Mouse (Mus musculus): Measurements from ENCODE around the gene Clasp1. TPM values are rescaled to one million over a fixed set of nuclear protein-coding genes. Genes with fewer than 3 reads are reported as not detected.

Gene Clasp1
- polyA plus RNA-seq, 1 experiment from 2014 or later = 146 TPM

DNA sequence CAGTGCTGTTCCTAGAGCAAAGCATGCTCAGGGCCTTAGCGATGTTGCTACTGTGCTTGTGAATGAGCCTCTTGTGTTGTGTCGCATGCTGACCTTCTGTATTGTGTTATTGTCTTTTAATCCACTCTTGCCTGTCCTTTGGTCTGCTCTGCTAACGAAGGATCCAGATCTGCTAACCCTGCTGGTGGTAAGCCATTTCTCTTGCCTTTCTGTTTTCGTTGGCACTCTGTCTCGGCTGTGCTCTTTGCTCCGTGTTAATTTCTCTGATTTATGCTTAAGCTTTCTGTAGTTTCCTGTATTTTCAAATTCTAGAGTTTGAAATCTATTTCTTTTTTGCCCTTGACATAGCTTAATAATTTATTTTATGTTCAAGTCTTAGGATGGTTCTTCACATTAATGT, 134.3 kb downstream of the Clasp1 start:
- Histone ChIP-seq H3K9ac (replicated peaks) (no peak overlapping the region), H3K36me3 (peaks cover 74% of the 10 kb centered on the region), H3K4me1 (replicated peaks) (no peaks in the 10 kb centered on the region), H3K27me3 (no peaks in the 10 kb centered on the region), H3K4me2 (replicated peaks) (no peak overlapping the region), H3K27ac (no peak overlapping the region), H3K9me3 (no peaks in the 10 kb centered on the region), H3K4me3 (replicated peaks) (no peak overlapping the region)
- WGBS = 79% methylated on average over 6 of the region's 6 CpGs
- no peak for ATAC-seq

DNA sequence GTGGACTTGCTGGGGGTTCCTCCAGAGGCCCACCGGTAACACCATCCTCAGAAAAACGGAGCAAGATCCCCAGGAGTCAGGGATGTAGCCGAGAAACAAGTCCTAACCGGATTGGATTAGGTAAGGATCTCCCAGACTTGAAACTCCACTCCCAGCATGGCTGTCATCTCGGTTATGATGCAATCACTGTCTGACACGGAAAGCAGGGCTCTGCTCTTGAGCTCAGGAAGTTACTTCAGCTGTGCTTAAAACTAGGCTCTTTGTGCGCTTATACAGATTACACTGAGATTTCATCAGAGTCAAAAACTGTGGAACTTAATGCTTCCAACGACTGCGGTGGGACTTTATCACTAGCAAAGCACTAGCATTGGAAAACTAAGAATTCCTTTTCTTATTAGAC, 136.5 kb downstream of the Clasp1 start:
- Histone ChIP-seq H3K27me3 (no peaks in the 10 kb centered on the region), H3K4me1 (replicated peaks) (no peaks in the 10 kb centered on the region), H3K27ac (no peak overlapping the region), H3K4me3 (replicated peaks) (no peak overlapping the region), H3K9ac (replicated peaks) (no peak overlapping the region), H3K4me2 (replicated peaks) (no peak overlapping the region), H3K9me3 (no peaks in the 10 kb centered on the region), H3K36me3 (peaks cover 79% of the 10 kb centered on the region)
- ATAC-seq = no peak
- WGBS = 87% methylated on average over 9 of the region's 9 CpGs

DNA sequence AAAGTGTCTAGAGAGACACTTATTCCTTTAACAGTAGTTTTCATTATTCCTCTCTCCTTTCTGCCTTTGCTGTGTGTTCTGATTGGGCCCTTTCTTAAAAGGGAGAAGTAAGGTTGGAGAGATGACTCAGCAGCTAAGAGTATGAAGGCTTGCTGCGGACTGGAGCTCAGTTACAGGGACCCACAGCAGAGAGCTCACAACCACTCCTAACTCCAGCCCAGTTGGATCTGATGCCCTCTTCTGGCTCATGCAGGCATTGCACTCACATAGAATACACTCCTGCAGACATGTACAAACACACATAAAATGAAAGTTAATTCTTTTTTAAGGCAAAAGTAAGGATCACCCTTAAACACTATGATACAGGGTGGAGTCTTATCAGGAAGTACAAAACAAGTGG, 140.4 kb downstream of the Clasp1 start:
- no peak overlapping the region for H3K4me3 ChIP-seq (replicated peaks)
- H3K27ac ChIP-seq = no peak overlapping the region
- H3K4me2 ChIP-seq (replicated peaks) = no peak overlapping the region
- no peaks in the 10 kb centered on the region for H3K9me3 ChIP-seq
- H3K9ac ChIP-seq (replicated peaks) = no peak overlapping the region
- 96% methylated on average over 1 of the region's 1 CpGs for WGBS
- peaks cover 92% of the 10 kb centered on the region for H3K36me3 ChIP-seq
- ATAC-seq = no peak
- H3K27me3 ChIP-seq = no peaks in the 10 kb centered on the region
- no peaks in the 10 kb centered on the region for H3K4me1 ChIP-seq (replicated peaks)

DNA sequence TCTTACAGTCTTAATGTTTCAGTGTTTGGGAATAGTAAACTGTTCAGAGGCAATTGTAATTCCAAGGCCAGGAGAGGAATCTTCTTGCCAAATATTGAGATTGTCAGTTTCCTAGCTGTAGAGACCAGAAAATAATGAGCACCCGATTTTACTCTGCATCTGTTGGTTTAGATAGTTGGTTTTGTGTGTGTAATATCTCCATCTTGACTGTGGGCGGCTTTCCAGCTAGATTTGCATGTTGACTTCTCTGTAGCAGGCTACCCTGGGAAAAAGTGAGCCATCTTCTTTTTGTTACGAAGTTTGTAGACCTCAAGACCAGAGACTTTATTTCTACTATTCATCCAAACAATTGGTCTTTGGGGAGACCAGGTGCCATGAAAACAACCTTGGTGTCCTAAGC, 142.4 kb downstream of the Clasp1 start:
- H3K9me3 ChIP-seq = no peaks in the 10 kb centered on the region
- peaks cover 97% of the 10 kb centered on the region for H3K36me3 ChIP-seq
- WGBS = 97% methylated on average over 3 of the region's 3 CpGs
- no peak overlapping the region for H3K27ac ChIP-seq
- no peak overlapping the region for H3K4me3 ChIP-seq (replicated peaks)
- H3K27me3 ChIP-seq = no peaks in the 10 kb centered on the region
- ATAC-seq = no peak
- no peak overlapping the region for H3K9ac ChIP-seq (replicated peaks)
- no peaks in the 10 kb centered on the region for H3K4me1 ChIP-seq (replicated peaks)
- no peak overlapping the region for H3K4me2 ChIP-seq (replicated peaks)

DNA sequence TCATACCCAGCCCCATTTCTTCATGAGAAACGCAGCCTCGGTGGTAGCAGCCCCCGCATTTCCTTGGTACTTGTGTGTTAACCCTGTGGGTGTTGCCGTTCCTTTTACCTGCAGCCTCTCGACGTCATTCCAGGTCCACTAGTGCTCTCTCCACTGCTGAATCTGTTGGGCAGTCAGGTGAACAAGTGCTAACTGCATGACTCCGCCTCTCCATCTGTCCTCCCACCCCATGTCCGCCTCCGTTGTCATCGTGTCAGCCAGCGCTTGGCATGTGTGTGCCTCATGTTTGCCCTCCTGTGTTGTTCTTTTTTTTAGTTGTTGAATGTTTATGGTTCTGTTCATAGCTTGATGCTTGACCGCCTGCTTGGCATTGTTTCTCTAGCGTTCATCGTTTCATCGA, 147.2 kb downstream of the Clasp1 start:
- Histone ChIP-seq H3K4me3 (replicated peaks) (no peak overlapping the region), H3K4me1 (replicated peaks) (no peaks in the 10 kb centered on the region), H3K27me3 (no peaks in the 10 kb centered on the region), H3K27ac (no peak overlapping the region), H3K9me3 (no peaks in the 10 kb centered on the region), H3K36me3 (peaks cover 80% of the 10 kb centered on the region), H3K9ac (replicated peaks) (no peak overlapping the region), H3K4me2 (replicated peaks) (no peak overlapping the region)
- no peak for ATAC-seq
- 92% methylated on average over 15 of the region's 15 CpGs for WGBS

- no peaks in the 10 kb centered on the region for H3K4me1 ChIP-seq (replicated peaks)
- WGBS = 91% methylated on average over 6 of the region's 6 CpGs
- H3K4me2 ChIP-seq (replicated peaks) = no peak overlapping the region
- H3K9ac ChIP-seq (replicated peaks) = no peak overlapping the region
- H3K27ac ChIP-seq = no peak overlapping the region
- H3K36me3 ChIP-seq = peaks cover 74% of the 10 kb centered on the region
- no peaks in the 10 kb centered on the region for H3K9me3 ChIP-seq
- H3K27me3 ChIP-seq = no peaks in the 10 kb centered on the region
- no peak overlapping the region for H3K4me3 ChIP-seq (replicated peaks)
- no peak for ATAC-seq
Measured at GRCm38 (mm10) chr1:118539046-118539445, 150.2 kb downstream of the Clasp1 start.

GRCm38 (mm10) chr1:118542880-118543279, 154.0 kb downstream of the Clasp1 start:
- ATAC-seq = no peak
- Histone ChIP-seq H3K9ac (replicated peaks) (no peak overlapping the region), H3K36me3 (peaks cover 80% of the 10 kb centered on the region), H3K9me3 (no peaks in the 10 kb centered on the region), H3K4me2 (replicated peaks) (no peak overlapping the region), H3K4me1 (replicated peaks) (no peaks in the 10 kb centered on the region), H3K27ac (no peak overlapping the region), H3K27me3 (no peaks in the 10 kb centered on the region), H3K4me3 (replicated peaks) (no peak overlapping the region)
- 97% methylated on average over 7 of the region's 7 CpGs for WGBS

DNA sequence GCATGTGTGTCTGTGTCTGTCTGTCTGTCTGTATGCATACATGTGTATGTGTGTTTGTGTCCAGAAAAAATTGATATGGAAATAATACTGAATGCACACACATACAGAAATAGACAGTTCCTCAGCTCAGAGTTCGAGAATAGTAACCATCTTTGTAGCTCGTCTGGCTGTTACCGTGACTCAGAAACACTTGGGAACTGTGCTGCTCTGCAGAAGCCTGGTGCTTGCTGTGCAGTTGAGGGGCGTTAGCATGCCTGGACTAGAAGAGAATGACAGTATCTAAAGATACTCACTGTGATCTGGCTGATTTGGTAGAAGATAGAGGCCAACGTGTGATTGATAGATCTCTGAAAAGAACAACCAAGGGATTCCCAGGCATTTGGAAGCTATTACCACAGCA, 159.9 kb downstream of the Clasp1 start:
- no peak overlapping the region for H3K4me3 ChIP-seq (replicated peaks)
- no peaks in the 10 kb centered on the region for H3K27me3 ChIP-seq
- H3K27ac ChIP-seq = no peak overlapping the region
- no peak overlapping the region for H3K4me2 ChIP-seq (replicated peaks)
- no peak for ATAC-seq
- H3K4me1 ChIP-seq (replicated peaks) = no peaks in the 10 kb centered on the region
- 90% methylated on average over 5 of the region's 5 CpGs for WGBS
- H3K36me3 ChIP-seq = peaks cover 90% of the 10 kb centered on the region
- no peaks in the 10 kb centered on the region for H3K9me3 ChIP-seq
- H3K9ac ChIP-seq (replicated peaks) = no peak overlapping the region

DNA sequence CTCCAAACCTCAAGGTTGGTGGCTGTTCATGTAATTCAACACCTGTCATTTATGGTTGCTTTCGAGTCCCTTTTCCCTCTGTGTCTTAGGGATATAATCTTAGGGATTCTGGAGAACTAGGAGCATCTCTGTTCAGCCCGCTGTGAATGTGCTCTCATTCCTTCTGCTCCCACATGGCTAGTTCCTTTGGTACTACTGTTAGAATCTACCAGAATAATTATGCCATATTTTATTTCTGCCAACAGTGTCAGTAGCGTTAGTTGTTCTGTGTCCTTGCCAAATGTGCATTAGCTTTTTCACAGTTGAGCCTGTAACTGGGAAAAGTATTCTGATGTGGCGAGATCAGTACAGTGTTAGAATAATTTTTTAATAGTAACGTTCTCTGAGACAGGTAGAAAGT, 162.3 kb downstream of the Clasp1 start:
- Histone ChIP-seq H3K4me3 (replicated peaks) (no peak overlapping the region), H3K9me3 (no peaks in the 10 kb centered on the region), H3K9ac (replicated peaks) (no peak overlapping the region), H3K27me3 (no peaks in the 10 kb centered on the region), H3K36me3 (peaks cover 93% of the 10 kb centered on the region), H3K4me1 (replicated peaks) (no peaks in the 10 kb centered on the region), H3K4me2 (replicated peaks) (no peak overlapping the region), H3K27ac (no peak overlapping the region)
- no peak for ATAC-seq
- 96% methylated on average over 5 of the region's 5 CpGs for WGBS

- Histone ChIP-seq H3K36me3 (peaks cover 90% of the 10 kb centered on the region), H3K9ac (replicated peaks) (no peak overlapping the region), H3K4me3 (replicated peaks) (no peak overlapping the region), H3K27ac (no peak overlapping the region), H3K4me1 (replicated peaks) (no peaks in the 10 kb centered on the region), H3K27me3 (no peaks in the 10 kb centered on the region), H3K9me3 (no peaks in the 10 kb centered on the region), H3K4me2 (replicated peaks) (no peak overlapping the region)
- no peak for ATAC-seq
- WGBS = 90% methylated on average over 4 of the region's 4 CpGs
Measured at GRCm38 (mm10) chr1:118552071-118552470, 163.2 kb downstream of the Clasp1 start.

GRCm38 (mm10) chr1:118553045-118553444, 164.2 kb downstream of the Clasp1 start:
- no peak overlapping the region for H3K4me2 ChIP-seq (replicated peaks)
- ATAC-seq = no peak
- H3K9me3 ChIP-seq = no peaks in the 10 kb centered on the region
- H3K9ac ChIP-seq (replicated peaks) = no peak overlapping the region
- WGBS = 95% methylated on average over 2 of the region's 2 CpGs
- H3K36me3 ChIP-seq = peaks cover 89% of the 10 kb centered on the region
- H3K27me3 ChIP-seq = no peaks in the 10 kb centered on the region
- no peak overlapping the region for H3K4me3 ChIP-seq (replicated peaks)
- no peak overlapping the region for H3K27ac ChIP-seq
- no peaks in the 10 kb centered on the region for H3K4me1 ChIP-seq (replicated peaks)

- WGBS = 95% methylated on average over 3 of the region's 3 CpGs
- no peak for ATAC-seq
- H3K27me3 ChIP-seq = no peaks in the 10 kb centered on the region
- no peaks in the 10 kb centered on the region for H3K9me3 ChIP-seq
- H3K27ac ChIP-seq = no peak overlapping the region
- no peak overlapping the region for H3K4me3 ChIP-seq (replicated peaks)
- H3K4me1 ChIP-seq (replicated peaks) = no peaks in the 10 kb centered on the region
- no peak overlapping the region for H3K4me2 ChIP-seq (replicated peaks)
- H3K9ac ChIP-seq (replicated peaks) = no peak overlapping the region
- H3K36me3 ChIP-seq = peaks cover 88% of the 10 kb centered on the region
Measured at GRCm38 (mm10) chr1:118553451-118553850, 164.6 kb downstream of the Clasp1 start.

DNA sequence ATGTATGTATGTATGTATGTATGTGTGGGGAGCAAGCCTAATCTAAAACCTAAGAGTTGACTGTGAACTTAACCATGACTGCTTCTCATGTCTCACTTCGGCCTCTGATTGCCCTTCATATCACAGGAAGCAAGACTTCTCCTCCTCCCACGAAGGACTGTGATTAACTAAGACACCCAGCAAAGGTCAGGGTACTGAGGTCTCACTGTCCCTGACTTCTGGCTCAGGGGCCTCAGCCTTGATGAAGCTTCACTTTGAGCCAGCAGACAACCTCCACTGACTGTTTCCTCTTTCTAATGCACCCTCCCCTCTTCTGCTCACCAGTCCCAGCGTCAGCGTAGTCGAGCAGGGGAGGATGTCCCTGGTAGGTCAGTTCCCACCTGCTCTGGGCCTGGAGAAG, 166.1 kb downstream of the Clasp1 start:
- Histone ChIP-seq H3K27me3 (no peaks in the 10 kb centered on the region), H3K9ac (replicated peaks) (no peak overlapping the region), H3K4me1 (replicated peaks) (no peaks in the 10 kb centered on the region), H3K4me2 (replicated peaks) (no peak overlapping the region), H3K4me3 (replicated peaks) (no peak overlapping the region), H3K27ac (no peak overlapping the region), H3K9me3 (no peaks in the 10 kb centered on the region), H3K36me3 (peaks cover 82% of the 10 kb centered on the region)
- ATAC-seq = no peak
- 95% methylated on average over 5 of the region's 5 CpGs for WGBS
